ENCODE assay signal across 10 mouse cellular contexts in genomic region chr4:134628575-134629384, GRCm38 (mm10).
DNase-seq lines count a peak whose midpoint lies in the region; ATAC-seq and TF ChIP-seq lines count a peak whose summit lies in the region.
"Had no signal": no experiment of that assay in that cellular context is flagged by ENCODE, and none has a peak within 500 bp of the region (broad histone marks: within the 10 kb centered on the region; RNA-seq: fewer than 3 reads in every experiment).

No protein-coding gene starts in this region.

- TF ChIP-seq POLR2A in lung, adult 2 months (IDR thresholded peaks at IDR 0.05; ENCODE audit: borderline replicate concordance, extremely low read depth, low read depth, low read length): no peak

- no peak for TF ChIP-seq CTCF in lung, adult 2 months (IDR thresholded peaks at IDR 0.05; ENCODE audit: insufficient read depth, low read length)
- TF ChIP-seq CTCF in liver, postnatal 0 days (IDR thresholded peaks at IDR 0.05; ENCODE audit: low read depth): no peak

- no peak for DNase-seq in forebrain, embryonic 10.5 days (ENCODE audit: extremely low spot score, low spot score)
- peak; percentile 38 for DNase-seq in lung, postnatal 36 days
- DNase-seq in lung, adult 2 months: no peak
- peak; percentile 47 for DNase-seq in liver, postnatal 0 days
- DNase-seq in adrenal gland, adult 18-20 months (ENCODE audit: low spot score in 2 of 2): no peak
- DNase-seq in layer of hippocampus, adult 9-10 months (ENCODE audit: low spot score): no peak
- DNase-seq: embryo, embryonic 11 days had no signal

- H3K9ac ChIP-seq in forebrain, embryonic 16.5 days (replicated peaks; ENCODE audit: low read depth, low read length): no peak overlapping the region
- peak overlapping the region; percentile 48; the same call in 1 of the 2 replicates for H3K9ac ChIP-seq in heart, embryonic 13.5 days
- no peak overlapping the region for H3K9ac ChIP-seq in liver, postnatal 0 days (replicated peaks)
- H3K9ac ChIP-seq: neural tube, embryonic 13.5 days had no signal

- H3K4me3 ChIP-seq in forebrain, embryonic 10.5 days: no peak overlapping the region
- no peak overlapping the region for H3K4me3 ChIP-seq in forebrain, embryonic 16.5 days (replicated peaks; ENCODE audit: low read length)
- no peak overlapping the region for H3K4me3 ChIP-seq in lung, adult 2 months (replicated peaks; ENCODE audit: extremely low read depth, low read depth, low read length)
- no peak overlapping the region for H3K4me3 ChIP-seq in heart, embryonic 13.5 days
- H3K4me3 ChIP-seq in liver, postnatal 0 days (ENCODE audit: low read depth, low read length): no peak overlapping the region
- H3K4me3 ChIP-seq: neural tube, embryonic 13.5 days had no signal

- ATAC-seq in forebrain, embryonic 16.5 days: no peak
- no peak for ATAC-seq in heart, embryonic 13.5 days (ENCODE audit: extremely low read depth, insufficient number of reproducible peaks, low FRiP score, low TSS enrichment)
- ATAC-seq in liver, postnatal 0 days: peak; percentile 35; the same call in 1 of the 2 replicates

- H3K36me3 ChIP-seq in forebrain, embryonic 10.5 days (replicated peaks): no peaks in the 10 kb centered on the region
- no peaks in the 10 kb centered on the region for H3K36me3 ChIP-seq in forebrain, embryonic 16.5 days (ENCODE audit: control insufficient read depth, insufficient read depth)
- no peaks in the 10 kb centered on the region for H3K36me3 ChIP-seq in heart, embryonic 13.5 days
- no peaks in the 10 kb centered on the region for H3K36me3 ChIP-seq in liver, postnatal 0 days (replicated peaks; ENCODE audit: insufficient read depth, low read length)
- H3K36me3 ChIP-seq: neural tube, embryonic 13.5 days had no signal

- peaks cover 53% of the 10 kb centered on the region for H3K4me1 ChIP-seq in forebrain, embryonic 10.5 days
- H3K4me1 ChIP-seq in forebrain, embryonic 16.5 days (replicated peaks; ENCODE audit: control insufficient read depth, insufficient read depth, low read length): peaks cover 50% of the 10 kb centered on the region
- H3K4me1 ChIP-seq in lung, adult 2 months (ENCODE audit: control insufficient read depth, insufficient read depth, low read length): peaks cover 6% of the 10 kb centered on the region; the same call in 1 of the 2 replicates
- H3K4me1 ChIP-seq in heart, embryonic 13.5 days: peaks cover 94% of the 10 kb centered on the region
- H3K4me1 ChIP-seq in liver, postnatal 0 days (ENCODE audit: insufficient read depth): peaks cover 10% of the 10 kb centered on the region

- peak overlapping the region; percentile 11; the same call in 1 of the 2 replicates for H3K27ac ChIP-seq in forebrain, embryonic 10.5 days
- H3K27ac ChIP-seq in forebrain, embryonic 16.5 days (ENCODE audit: low read length): no peak overlapping the region
- H3K27ac ChIP-seq in heart, embryonic 13.5 days (replicated peaks): peak overlapping the region; percentile 90
- H3K27ac ChIP-seq in liver, postnatal 0 days (ENCODE audit: low read depth): 0 out of 2 replicates have a peak overlapping the region, but pooled peaks have one; percentile 12

- no peaks in the 10 kb centered on the region for H3K27me3 ChIP-seq in forebrain, embryonic 10.5 days (ENCODE audit: poor library complexity, severe bottlenecking)
- H3K27me3 ChIP-seq in forebrain, embryonic 16.5 days (replicated peaks; ENCODE audit: control insufficient read depth, insufficient read depth, low read length): no peaks in the 10 kb centered on the region
- H3K27me3 ChIP-seq in heart, embryonic 13.5 days (replicated peaks): no peaks in the 10 kb centered on the region
- H3K27me3 ChIP-seq in liver, postnatal 0 days (ENCODE audit: insufficient read depth, low read length): no peaks in the 10 kb centered on the region
- H3K27me3 ChIP-seq: neural tube, embryonic 13.5 days had no signal

- 85% methylated on average over 10 of the region's 10 CpGs for WGBS in forebrain, embryonic 10.5 days
- 79% methylated on average over 10 of the region's 10 CpGs for WGBS in forebrain, embryonic 16.5 days
- 72% methylated on average over 10 of the region's 10 CpGs for WGBS in lung, adult 2 months
- WGBS in heart, embryonic 13.5 days: 49% methylated on average over 10 of the region's 10 CpGs
- WGBS in liver, postnatal 0 days (ENCODE audit: insufficient replicate concordance): 56% methylated on average over 10 of the region's 10 CpGs

- H3K4me2 ChIP-seq in forebrain, embryonic 16.5 days (ENCODE audit: low read length): no peak overlapping the region
- peak overlapping the region; percentile 2; the same call in 1 of the 2 replicates for H3K4me2 ChIP-seq in heart, embryonic 13.5 days
- no peak overlapping the region for H3K4me2 ChIP-seq in liver, postnatal 0 days (ENCODE audit: low read depth, low read length)
- H3K4me2 ChIP-seq: neural tube, embryonic 13.5 days had no signal

- no peaks in the 10 kb centered on the region for H3K9me3 ChIP-seq in forebrain, embryonic 10.5 days
- no peaks in the 10 kb centered on the region for H3K9me3 ChIP-seq in forebrain, embryonic 16.5 days (ENCODE audit: control insufficient read depth, low read length)
- H3K9me3 ChIP-seq in heart, embryonic 13.5 days: no peaks in the 10 kb centered on the region
- H3K9me3 ChIP-seq in liver, postnatal 0 days (ENCODE audit: low read length): no peaks in the 10 kb centered on the region
- H3K9me3 ChIP-seq: neural tube, embryonic 13.5 days had no signal

- no peak for TF ChIP-seq EP300 in liver, postnatal 0 days (IDR thresholded peaks at IDR 0.05; ENCODE audit: low read depth)

Comparison
In these comparisons a context has a peak if more than half of its experiments do, and no peak if none do; other contexts are left out.
1. DNase-seq: peak in lung, postnatal 36 days (single experiment) and liver, postnatal 0 days (single experiment); none in forebrain, embryonic 10.5 days (single experiment), lung, adult 2 months (single experiment), adrenal gland, adult 18-20 months (0 of 2) and layer of hippocampus, adult 9-10 months (single experiment).